Mouse (Mus musculus) T-helper 2 cell (primary cell): Measurements from ENCODE around the gene Rab31.

ENCODE experiments used
- in situ Hi-C: fragments of 300-600 bp; cut with MboI, MseI; formaldehyde crosslinking; loops from one replicate; pipeline ENCODE4 v1.15.1; 2025; ENCODE audit warnings: high pct_unique_total_duplicates

Gene Rab31

GRCm38 (mm10) chr17:65771951-65772934 is at the start of gene Rab31:
Gene Rab31 (minus strand): TSS chr17:65772752.
- in situ Hi-C loops: no loop called here

GRCm38 (mm10) chr17:65820197-65820596 is 47.6 kb upstream of the Rab31 start:
- in situ Hi-C loops: no loop called here

GRCm38 (mm10) chr17:65813763-65814162 is 41.2 kb upstream of the Rab31 start:
- in situ Hi-C loops: no loop called here

- in situ Hi-C loops: no loop called here
Observed at GRCm38 (mm10) chr17:65811032-65811431, 38.5 kb upstream of the Rab31 start.

- in situ Hi-C loops: no loop called here
Observed at GRCm38 (mm10) chr17:65806416-65806815, 33.9 kb upstream of the Rab31 start.

- in situ Hi-C loops: no loop called here
Observed at GRCm38 (mm10) chr17:65805966-65806365, 33.4 kb upstream of the Rab31 start.

- in situ Hi-C loops: no loop called here
Observed at GRCm38 (mm10) chr17:65802026-65802425, 29.5 kb upstream of the Rab31 start.

- in situ Hi-C loops: no loop called here
Observed at GRCm38 (mm10) chr17:65800451-65800850, 27.9 kb upstream of the Rab31 start.

- in situ Hi-C loops: no loop called here
Observed at GRCm38 (mm10) chr17:65799353-65799752, 26.8 kb upstream of the Rab31 start.

GRCm38 (mm10) chr17:65798446-65798845 is 25.9 kb upstream of the Rab31 start:
- in situ Hi-C loops: no loop called here

- in situ Hi-C loops: no loop called here
Observed at GRCm38 (mm10) chr17:65796056-65796455, 23.5 kb upstream of the Rab31 start.

GRCm38 (mm10) chr17:65794096-65794850 is 21.7 kb upstream of the Rab31 start:
- in situ Hi-C loops: no loop called here

- in situ Hi-C loops: no loop called here
Observed at GRCm38 (mm10) chr17:65793307-65793930, 20.9 kb upstream of the Rab31 start.

GRCm38 (mm10) chr17:65791161-65791560 is 18.6 kb upstream of the Rab31 start:
- in situ Hi-C loops: no loop called here

GRCm38 (mm10) chr17:65789576-65789975 is 17.0 kb upstream of the Rab31 start:
- in situ Hi-C loops: no loop called here

GRCm38 (mm10) chr17:65788542-65789291 is 16.2 kb upstream of the Rab31 start:
- in situ Hi-C loops: no loop called here

- in situ Hi-C loops: no loop called here
Observed at GRCm38 (mm10) chr17:65787261-65787660, 14.7 kb upstream of the Rab31 start.

- in situ Hi-C loops: no loop called here
Observed at GRCm38 (mm10) chr17:65786225-65786624, 13.7 kb upstream of the Rab31 start.

GRCm38 (mm10) chr17:65785707-65786106 is 13.2 kb upstream of the Rab31 start:
- in situ Hi-C loops: no loop called here

- in situ Hi-C loops: no loop called here
Observed at GRCm38 (mm10) chr17:65784610-65785140, 12.1 kb upstream of the Rab31 start.
